Mouse (Mus musculus) CH12.LX (cell line): ENCODE measurements at regions not wholly inside any gene's neighbourhood (a gene's known extent, or its start where the extent isn't known, plus 50 kb on each side); places are given as distances from the start of the nearest gene placed in this dataset.

Experiments
- DNase-seq: peaks from one replicate; pipeline ENCODE4 v3.0.0-alpha.2; 2013; ENCODE audit errors: extremely low read depth
- H3K27ac ChIP-seq: 2 replicates; pipeline ENCODE4 v1.5.1; 2012; ENCODE audit warnings: low read depth, mild to moderate bottlenecking, control low read depth, moderate library complexity; ENCODE audit not compliant: insufficient read depth
- H3K27me3 ChIP-seq: replicated peaks from 2 replicates; pipeline ENCODE3; 2012; ENCODE audit warnings: inconsistent platforms
- H3K36me3 ChIP-seq, 2 experiments: replicated peaks in 1 of 2; 2 replicates each; pipeline versions ENCODE3 to v1.6.1; 2012; ENCODE audit warnings: inconsistent platforms in 1 of 2, low read length in 1 of 2, mild to moderate bottlenecking in 1 of 2, mixed read lengths in 1 of 2, moderate library complexity in 1 of 2; ENCODE audit not compliant: control insufficient read depth in 1 of 2, insufficient read depth in 1 of 2
- H3K4me1 ChIP-seq, 2 experiments: 2 replicates each; pipeline ENCODE4 v1.6.1; 2012; ENCODE audit warnings: inconsistent platforms in 1 of 2, moderate library complexity in 1 of 2; ENCODE audit not compliant: insufficient read depth in 2 of 2, control insufficient read depth in 1 of 2
- H3K4me2 ChIP-seq: 2 replicates; pipeline ENCODE4 v1.6.1; 2012; ENCODE audit warnings: low read depth, mild to moderate bottlenecking, control low read depth; ENCODE audit not compliant: poor library complexity, insufficient read depth, severe bottlenecking
- H3K4me3 ChIP-seq, 3 experiments: fragments of 150-350 bp in 1 of 3; sonication (generic) in 1 of 3; replicated peaks in 1 of 3; 2 replicates each; pipeline versions ENCODE3 to v1.5.1; 2011 to 2012; ENCODE audit warnings: low read depth in 2 of 3, low read length in 2 of 3, mild to moderate bottlenecking in 2 of 3, moderate library complexity in 2 of 3, control low read depth in 1 of 3, improper control_type of control experiment in 1 of 3, inconsistent platforms in 1 of 3, mixed read lengths in 1 of 3; ENCODE audit not compliant: poor library complexity in 1 of 3
- H3K79me2 ChIP-seq: replicated peaks from 2 replicates; pipeline ENCODE4 v1.6.1; 2012; ENCODE audit warnings: mild to moderate bottlenecking, moderate library complexity; ENCODE audit not compliant: control insufficient read depth, poor library complexity, insufficient read depth, severe bottlenecking; ENCODE audit errors: extremely low read depth
- H3K9ac ChIP-seq: 2 replicates; pipeline ENCODE4 v1.6.1; 2012; ENCODE audit warnings: low read depth, mild to moderate bottlenecking, control low read depth, moderate library complexity; ENCODE audit not compliant: insufficient read depth
- H3K9me3 ChIP-seq: replicated peaks from 2 replicates; pipeline ENCODE3; 2012; ENCODE audit warnings: low read length, inconsistent platforms, mixed read lengths
- BHLHE40 ChIP-seq: IDR thresholded peaks from 2 replicates; pipeline ENCODE4 v1.6.1; 2011; ENCODE audit warnings: mild to moderate bottlenecking, low read depth, low read length, improper control_type of control experiment
- CHD1 ChIP-seq: IDR thresholded peaks from 2 replicates; pipeline ENCODE4 v1.6.1; 2012; ENCODE audit warnings: low read depth, low read length, improper control_type of control experiment, inconsistent platforms
- CTCF ChIP-seq, 2 experiments: IDR thresholded peaks in 1 of 2; conservative IDR thresholded peaks in 1 of 2; 2 replicates each; pipeline ENCODE4 v1.5.1; 2011 to 2012; ENCODE audit warnings: low read depth in 2 of 2, low read length in 2 of 2, improper control_type of control experiment in 1 of 2, inconsistent platforms in 1 of 2, mild to moderate bottlenecking in 1 of 2, moderate library complexity in 1 of 2
- ELF1 ChIP-seq: IDR thresholded peaks from 2 replicates; pipeline ENCODE4 v1.6.1; 2014; ENCODE audit warnings: low read depth, mild to moderate bottlenecking, inconsistent platforms, low read length, improper control_type of control experiment
- EP300 ChIP-seq: IDR thresholded peaks from 2 replicates; pipeline ENCODE4 v1.6.1; 2011; ENCODE audit warnings: low read length, improper control_type of control experiment
- ETS1 ChIP-seq: conservative IDR thresholded peaks from 2 replicates; pipeline ENCODE4 v1.6.1; 2012; ENCODE audit warnings: low read depth, mild to moderate bottlenecking, inconsistent platforms, low read length, improper control_type of control experiment, moderate library complexity
- JUN ChIP-seq: IDR thresholded peaks from 2 replicates; pipeline ENCODE4 v1.6.1; 2011; ENCODE audit warnings: low read depth, mild to moderate bottlenecking, low read length, improper control_type of control experiment, moderate library complexity; ENCODE audit not compliant: insufficient read depth
- MAZ ChIP-seq: IDR thresholded peaks from 2 replicates; pipeline ENCODE4 v1.6.1; 2012; ENCODE audit warnings: low read depth, mild to moderate bottlenecking, inconsistent platforms, low read length, improper control_type of control experiment, moderate library complexity
- MEF2A ChIP-seq: IDR thresholded peaks from 2 replicates; pipeline ENCODE4 v1.6.1; 2014; ENCODE audit warnings: low read depth, mild to moderate bottlenecking, inconsistent platforms, low read length, improper control_type of control experiment, borderline replicate concordance
- NELFE ChIP-seq: IDR thresholded peaks from 2 replicates; pipeline ENCODE4 v1.6.1; 2011; ENCODE audit warnings: low read depth, low read length, improper control_type of control experiment
- PAX5 ChIP-seq: IDR thresholded peaks from 2 replicates; pipeline ENCODE4 v1.6.1; 2012; ENCODE audit warnings: low read length, inconsistent platforms, mixed read lengths
- POLR2AphosphoS2 ChIP-seq: IDR thresholded peaks from 2 replicates; pipeline ENCODE4 v1.6.1; 2011; ENCODE audit warnings: low read depth, low read length, improper control_type of control experiment
- RCOR1 ChIP-seq: conservative IDR thresholded peaks from 2 replicates; pipeline ENCODE4 v1.6.1; 2012; ENCODE audit warnings: low read depth, mild to moderate bottlenecking, inconsistent platforms, low read length, improper control_type of control experiment
- TCF12 ChIP-seq: IDR thresholded peaks from 2 replicates; pipeline ENCODE4 v1.6.1; 2014; ENCODE audit warnings: low read depth, mild to moderate bottlenecking, inconsistent platforms, low read length, improper control_type of control experiment
- USF1 ChIP-seq: IDR thresholded peaks from 2 replicates; pipeline ENCODE4 v1.6.1; 2014; ENCODE audit warnings: low read depth, mild to moderate bottlenecking, inconsistent platforms, low read length, improper control_type of control experiment
- ZC3H11A ChIP-seq: IDR thresholded peaks from 2 replicates; pipeline ENCODE4 v1.6.1; 2012; ENCODE audit warnings: low read depth, mild to moderate bottlenecking, inconsistent platforms, low read length, improper control_type of control experiment
- ZKSCAN1 ChIP-seq: IDR thresholded peaks from 2 replicates; pipeline ENCODE4 v1.6.1; 2012; ENCODE audit warnings: low read depth, inconsistent platforms, low read length, improper control_type of control experiment, borderline replicate concordance
- dilution Hi-C: fragments of 300-500 bp; cut with MboI; formaldehyde crosslinking; loops from 2 replicates; pipeline ENCODE4 v1.14.3; 2020; ENCODE audit warnings: low sequenced_read_pairs; ENCODE audit not compliant: extremely low pct_unique_long_range_greater_than_20kb, extremely low pct_ligation_motif_present
- in situ Hi-C: fragments of 300-500 bp; cut with MboI; formaldehyde crosslinking; loops from 3 replicates; pipeline ENCODE4 v1.14.3; 2019; ENCODE audit warnings: low sequenced_read_pairs, low pct_ligation_motif_present, low pct_unique_long_range_greater_than_20kb, mixed read lengths

DNA sequence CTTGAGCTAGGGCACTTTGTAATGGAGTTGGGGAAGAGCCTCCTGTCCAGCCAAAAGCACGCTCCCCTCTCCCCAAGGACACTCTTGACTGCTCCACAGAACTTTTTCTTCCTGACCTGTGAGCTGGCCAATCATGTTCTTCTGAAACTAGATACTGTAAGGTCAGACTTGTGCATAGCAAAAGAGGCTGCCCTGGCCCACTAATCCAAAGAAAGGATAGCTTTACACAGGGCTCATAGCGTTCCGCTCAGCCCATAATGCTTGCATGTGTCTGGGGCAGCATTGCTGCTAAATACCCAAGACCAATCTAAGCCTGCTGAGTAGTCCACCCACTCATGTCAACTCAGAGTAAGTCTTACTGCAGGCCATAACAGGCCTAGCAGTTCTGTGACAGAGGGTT, 189.0 kb upstream of the Egflam start:
- TF ChIP-seq USF1 (no peak), RCOR1 (no peak), NELFE (no peak), EP300 (no peak), ZKSCAN1 (no peak), JUN (no peak), CTCF (conservative IDR thresholded peaks at IDR 0.05 in 1 of 2, IDR thresholded peaks at IDR 0.05 in 1 of 2; ENCODE audit: low read depth in 2 of 2, low read length in 2 of 2) (no peak), ELF1 (no peak), POLR2AphosphoS2 (no peak), TCF12 (no peak), CHD1 (no peak), ZC3H11A (no peak)
- no peak overlapping the region for H3K27ac ChIP-seq
- dilution Hi-C loops: no loop called here

DNA sequence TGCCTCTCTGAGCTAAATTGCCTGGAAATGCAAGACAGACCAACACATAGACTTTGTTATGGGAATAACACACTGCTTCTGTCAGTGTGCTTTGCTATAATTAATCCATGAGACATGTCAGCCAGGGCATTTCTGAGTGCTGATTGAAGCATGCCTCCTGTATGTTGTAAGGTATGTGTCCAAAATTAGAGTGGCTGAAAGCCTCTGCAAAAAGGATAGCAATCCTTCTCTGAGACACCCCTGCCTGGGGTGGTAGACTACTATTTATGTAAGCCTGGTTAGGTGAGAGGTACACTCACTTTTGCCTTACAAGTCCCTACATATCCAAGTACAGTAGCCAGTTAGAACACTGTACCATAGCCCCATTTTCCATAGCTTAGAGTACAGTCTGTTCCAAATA, 193.3 kb upstream of the Egflam start:
- dilution Hi-C loops: no loop called here
- no peaks in the 10 kb centered on the region for H3K4me1 ChIP-seq
- TF ChIP-seq CHD1 (no peak), PAX5 (no peak), MAZ (no peak), MEF2A (no peak), BHLHE40 (no peak), CTCF (conservative IDR thresholded peaks at IDR 0.05 in 1 of 2, IDR thresholded peaks at IDR 0.05 in 1 of 2; ENCODE audit: low read depth in 2 of 2, low read length in 2 of 2) (no peak), ETS1 (no peak), RCOR1 (no peak)

More for the DNA sequence above, 189.0 kb upstream of the Egflam start:
- H3K36me3 ChIP-seq: no peaks in the 10 kb centered on the region
- H3K4me3 ChIP-seq: no peak overlapping the region
- no peak overlapping the region for H3K4me2 ChIP-seq
- DNase-seq: no peak
- H3K27me3 ChIP-seq: no peaks in the 10 kb centered on the region
- in situ Hi-C loops: no loop called here
- no peaks in the 10 kb centered on the region for H3K9me3 ChIP-seq
- H3K79me2 ChIP-seq: no peaks in the 10 kb centered on the region
- no peak overlapping the region for H3K9ac ChIP-seq
- H3K4me1 ChIP-seq: no peaks in the 10 kb centered on the region

More for the DNA sequence above, 193.3 kb upstream of the Egflam start:
- Histone ChIP-seq H3K9me3 (no peaks in the 10 kb centered on the region), H3K79me2 (no peaks in the 10 kb centered on the region), H3K27me3 (no peaks in the 10 kb centered on the region), H3K4me2 (no peak overlapping the region), H3K36me3 (no peaks in the 10 kb centered on the region), H3K9ac (no peak overlapping the region), H3K27ac (no peak overlapping the region), H3K4me3 (no peak overlapping the region)
- in situ Hi-C loops: no loop called here
- no peak for DNase-seq
